Mouse (Mus musculus) R1 (cell line): ENCODE data around the gene Eml5.

ENCODE experiments used
- DNase-seq: peaks from one replicate; pipeline ENCODE4 v3.0.0-alpha.2; 2018; ENCODE audit warnings: low read depth, low spot score

Eml5 gene

GRCm38 (mm10) chr12:98736951-98737800, 164.1 kb downstream of the Eml5 start, which contains the start of gene Ptpn21:
Gene Ptpn21 (minus strand): TSS chr12:98737405.
- DNase-seq = peak; percentile 66
